In the genomic region with DNA sequence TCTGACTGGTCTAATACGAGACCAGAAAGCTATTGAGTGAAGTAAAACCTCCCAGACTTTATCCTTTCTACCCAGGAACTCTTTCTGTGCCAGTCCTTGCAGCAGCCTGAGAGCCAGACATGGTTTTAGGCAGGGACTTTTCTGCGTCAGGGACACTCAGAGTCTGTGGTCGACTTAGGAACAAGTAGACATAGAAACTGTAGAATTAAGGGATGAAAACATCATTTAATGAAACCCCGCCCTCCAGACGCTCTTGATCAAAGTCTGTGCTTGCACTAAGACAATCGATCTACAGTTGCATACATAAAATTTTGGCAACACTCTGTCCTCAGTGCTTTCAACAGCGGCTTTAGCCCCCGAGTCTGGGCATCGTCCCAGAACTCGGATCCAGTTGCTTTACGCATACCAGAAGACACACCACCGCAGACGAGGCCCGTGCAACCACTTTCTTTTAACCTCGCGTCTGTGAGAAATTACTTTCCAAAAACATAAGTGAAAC, we compare ENCODE assay signal across 10 mouse cellular contexts.
DNase-seq lines count a peak whose midpoint lies in the region; ATAC-seq lines count a peak whose summit lies in the region.
"Had no signal": no experiment of that assay in that cellular context is flagged by ENCODE, and none has a peak within 500 bp of the region (broad histone marks: within the 10 kb centered on the region; RNA-seq: fewer than 3 reads in every experiment).

No protein-coding gene starts in this region.

- no peak for DNase-seq in heart, postnatal 25 days (ENCODE audit: low spot score)
- DNase-seq in liver: peak; percentile 26
- no peak for DNase-seq in liver, embryonic 11.5 days (ENCODE audit: low spot score)
- DNase-seq in frontal cortex, postnatal 10 days (ENCODE audit: low spot score in 2 of 2): no peak
- DNase-seq: kidney, adult 18-20 months had no signal

- no peak overlapping the region for H3K9ac ChIP-seq in heart, embryonic 13.5 days
- H3K9ac ChIP-seq in liver, embryonic 11.5 days (ENCODE audit: low read depth, low read length): no peak overlapping the region
- H3K9ac ChIP-seq in embryonic facial prominence, embryonic 13.5 days: no peak overlapping the region
- no peak overlapping the region for H3K9ac ChIP-seq in limb, embryonic 13.5 days
- H3K9ac ChIP-seq: neural tube, embryonic 15.5 days had no signal

- WGBS in heart, embryonic 13.5 days: 64% methylated on average over 16 of the region's 16 CpGs
- 80% methylated on average over 16 of the region's 16 CpGs for WGBS in liver, embryonic 11.5 days
- WGBS in embryonic facial prominence, embryonic 13.5 days: 21% methylated on average over 16 of the region's 16 CpGs
- WGBS in limb, embryonic 13.5 days: 30% methylated on average over 16 of the region's 16 CpGs

- H3K27ac ChIP-seq in heart, embryonic 13.5 days (replicated peaks): peak overlapping the region; percentile 76
- no peak overlapping the region; the same call in 1 of the 2 replicates for H3K27ac ChIP-seq in liver, embryonic 11.5 days (ENCODE audit: low read depth, low read length)
- peak overlapping the region; percentile 89 for H3K27ac ChIP-seq in embryonic facial prominence, embryonic 13.5 days
- H3K27ac ChIP-seq in limb, embryonic 13.5 days: peak overlapping the region; percentile 67
- H3K27ac ChIP-seq: neural tube, embryonic 15.5 days had no signal

- no peaks in the 10 kb centered on the region for H3K36me3 ChIP-seq in heart, embryonic 13.5 days
- H3K36me3 ChIP-seq in liver, embryonic 11.5 days (ENCODE audit: control insufficient read depth, insufficient read depth, low read length): no peaks in the 10 kb centered on the region
- H3K36me3 ChIP-seq in embryonic facial prominence, embryonic 13.5 days: no peaks in the 10 kb centered on the region
- no peaks in the 10 kb centered on the region for H3K36me3 ChIP-seq in limb, embryonic 13.5 days
- H3K36me3 ChIP-seq: neural tube, embryonic 15.5 days had no signal

- no peaks in the 10 kb centered on the region for H3K9me3 ChIP-seq in heart, embryonic 13.5 days
- H3K9me3 ChIP-seq in liver, embryonic 11.5 days (ENCODE audit: control insufficient read depth, low read length): no peaks in the 10 kb centered on the region
- no peaks in the 10 kb centered on the region for H3K9me3 ChIP-seq in embryonic facial prominence, embryonic 13.5 days
- H3K9me3 ChIP-seq in limb, embryonic 13.5 days: no peaks in the 10 kb centered on the region
- H3K9me3 ChIP-seq: neural tube, embryonic 15.5 days had no signal

- H3K4me2 ChIP-seq in heart, embryonic 13.5 days: peak overlapping the region; percentile 12
- no peak overlapping the region for H3K4me2 ChIP-seq in liver, embryonic 11.5 days
- H3K4me2 ChIP-seq in embryonic facial prominence, embryonic 13.5 days: peak overlapping the region; percentile 38
- peak overlapping the region; percentile 49 for H3K4me2 ChIP-seq in limb, embryonic 13.5 days (replicated peaks)
- H3K4me2 ChIP-seq: neural tube, embryonic 15.5 days had no signal

- H3K27me3 ChIP-seq in heart, embryonic 13.5 days (replicated peaks): no peaks in the 10 kb centered on the region
- H3K27me3 ChIP-seq in liver, embryonic 11.5 days (replicated peaks; ENCODE audit: control insufficient read depth, insufficient read depth, low read length): no peaks in the 10 kb centered on the region
- H3K27me3 ChIP-seq in embryonic facial prominence, embryonic 13.5 days: no peaks in the 10 kb centered on the region; the same call in 1 of the 2 replicates
- H3K27me3 ChIP-seq in limb, embryonic 13.5 days: no peaks in the 10 kb centered on the region
- H3K27me3 ChIP-seq: neural tube, embryonic 15.5 days had no signal

- ATAC-seq in heart, embryonic 13.5 days (ENCODE audit: extremely low read depth, insufficient number of reproducible peaks, low FRiP score, low TSS enrichment): no peak
- no peak for ATAC-seq in liver, embryonic 11.5 days (replicated peaks; ENCODE audit: low FRiP score)
- peak; percentile 85 for ATAC-seq in embryonic facial prominence, embryonic 13.5 days (ENCODE audit: insufficient number of reproducible peaks, insufficient read depth, low FRiP score, low TSS enrichment, low read depth)
- ATAC-seq in limb, embryonic 13.5 days (ENCODE audit: low FRiP score, low read depth): peak; percentile 85
- no peak for ATAC-seq in megakaryocyte, adult 5-6 weeks (ENCODE audit: poor library complexity, severe bottlenecking)

- peaks cover 27% of the 10 kb centered on the region for H3K4me1 ChIP-seq in heart, embryonic 13.5 days
- peaks cover 2% of the 10 kb centered on the region; the same call in 1 of the 2 replicates for H3K4me1 ChIP-seq in liver, embryonic 11.5 days (replicated peaks; ENCODE audit: control insufficient read depth, insufficient read depth, low read length)
- peaks cover 35% of the 10 kb centered on the region for H3K4me1 ChIP-seq in embryonic facial prominence, embryonic 13.5 days
- peaks cover 31% of the 10 kb centered on the region for H3K4me1 ChIP-seq in limb, embryonic 13.5 days
- H3K4me1 ChIP-seq: neural tube, embryonic 15.5 days had no signal

- intact Hi-C loops in heart, postnatal 25 days (cut with DNase I): no loop called here

- no peak overlapping the region for H3K4me3 ChIP-seq in heart, embryonic 13.5 days
- H3K4me3 ChIP-seq in liver, embryonic 11.5 days (ENCODE audit: low read depth, low read length): no peak overlapping the region
- no peak overlapping the region for H3K4me3 ChIP-seq in embryonic facial prominence, embryonic 13.5 days
- no peak overlapping the region for H3K4me3 ChIP-seq in limb, embryonic 13.5 days
- H3K4me3 ChIP-seq: neural tube, embryonic 15.5 days had no signal

Comparison
In these comparisons a context has a peak if more than half of its experiments do, and no peak if none do; other contexts are left out.
1. ATAC-seq: peak in embryonic facial prominence, embryonic 13.5 days (single experiment) and limb, embryonic 13.5 days (single experiment); none in heart, embryonic 13.5 days (single experiment), liver, embryonic 11.5 days (single experiment) and megakaryocyte, adult 5-6 weeks (single experiment).